Mouse (Mus musculus) gastrocnemius, postnatal 25 days (tissue): ENCODE data around the gene Gm20458. TPM values are rescaled to one million over a fixed set of nuclear protein-coding genes. Genes with fewer than 3 reads are reported as not detected.
A peak's percentile ranks its signal among the peaks of the same experiment; 100 is the strongest.

ENCODE experiments used
- DNase-seq: peaks from one replicate; pipeline ENCODE4 v3.0.0; 2022
- total RNA-seq, 2 experiments: library from RNA; stranded (reverse); gene quantifications; 1 replicate in 1 of 2; 2 replicates in 1 of 2; pipeline ENCODE4 v1.2.3; 2021

Gene Gm20458
- total RNA-seq, 2 experiments from 2014 or later: 3.2 to 8.9 TPM

DNA sequence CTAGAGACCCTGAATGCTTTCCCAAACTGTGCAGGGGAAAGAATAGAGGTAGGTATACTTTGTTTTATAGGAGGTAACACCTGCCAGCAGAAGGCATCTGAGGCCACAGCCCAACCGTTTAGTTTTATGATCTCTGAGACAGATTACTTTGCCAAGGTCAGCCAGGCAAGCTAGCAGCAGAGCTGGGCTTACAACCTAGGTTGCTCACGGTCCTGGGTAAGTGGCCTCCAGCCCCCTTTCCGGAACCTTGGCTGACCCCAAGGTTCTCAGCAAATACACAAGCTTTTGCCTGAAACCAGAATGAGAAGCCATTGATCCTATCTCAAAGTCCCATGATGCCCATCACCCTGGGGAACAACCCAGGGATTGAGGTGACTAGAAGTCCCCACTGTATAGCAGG, 26.1 kb upstream of the Gm20458 start:
- no peak for DNase-seq

DNA sequence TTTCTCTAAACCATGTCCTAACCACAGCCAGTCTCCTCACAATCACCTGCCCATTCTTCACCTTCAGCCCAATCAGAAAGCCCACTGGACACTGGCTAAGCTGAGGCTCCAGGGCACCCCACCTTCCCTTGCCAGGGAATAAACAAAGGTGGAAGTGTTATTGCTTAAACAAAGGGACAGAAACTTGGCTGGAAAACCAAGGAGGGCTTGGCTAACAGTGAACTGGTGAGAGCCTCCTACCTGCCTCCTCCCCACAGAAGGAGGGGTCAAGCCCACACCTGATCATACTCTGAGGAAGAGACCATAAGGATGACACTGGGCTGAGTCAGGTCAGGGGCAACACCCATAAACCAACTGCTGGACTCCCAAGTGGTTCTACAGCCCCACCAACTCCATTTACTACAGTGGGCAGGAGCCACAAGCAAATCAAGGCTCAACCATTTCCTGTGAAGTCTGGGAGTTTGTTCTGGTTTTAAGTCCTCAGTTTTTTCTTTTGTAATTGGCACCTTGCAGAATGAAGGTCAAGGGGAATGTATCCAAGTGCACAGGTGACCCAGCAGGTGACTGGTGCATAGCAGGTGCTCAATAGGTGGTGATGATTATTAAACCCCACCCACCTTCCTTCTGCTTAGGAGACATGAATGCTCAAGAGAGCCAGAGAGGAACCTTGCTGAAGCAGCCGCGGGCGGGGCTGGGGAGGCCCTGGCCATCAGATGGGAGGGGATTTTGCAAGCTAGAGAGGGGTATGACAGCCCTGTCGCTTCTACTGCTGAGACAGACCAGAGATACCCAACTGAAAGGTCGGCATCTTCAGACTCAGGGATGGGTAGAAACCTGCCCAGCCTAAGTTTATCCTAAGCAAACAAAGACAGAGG, 25.3 kb upstream of the Gm20458 start:
- no peak for DNase-seq

DNA sequence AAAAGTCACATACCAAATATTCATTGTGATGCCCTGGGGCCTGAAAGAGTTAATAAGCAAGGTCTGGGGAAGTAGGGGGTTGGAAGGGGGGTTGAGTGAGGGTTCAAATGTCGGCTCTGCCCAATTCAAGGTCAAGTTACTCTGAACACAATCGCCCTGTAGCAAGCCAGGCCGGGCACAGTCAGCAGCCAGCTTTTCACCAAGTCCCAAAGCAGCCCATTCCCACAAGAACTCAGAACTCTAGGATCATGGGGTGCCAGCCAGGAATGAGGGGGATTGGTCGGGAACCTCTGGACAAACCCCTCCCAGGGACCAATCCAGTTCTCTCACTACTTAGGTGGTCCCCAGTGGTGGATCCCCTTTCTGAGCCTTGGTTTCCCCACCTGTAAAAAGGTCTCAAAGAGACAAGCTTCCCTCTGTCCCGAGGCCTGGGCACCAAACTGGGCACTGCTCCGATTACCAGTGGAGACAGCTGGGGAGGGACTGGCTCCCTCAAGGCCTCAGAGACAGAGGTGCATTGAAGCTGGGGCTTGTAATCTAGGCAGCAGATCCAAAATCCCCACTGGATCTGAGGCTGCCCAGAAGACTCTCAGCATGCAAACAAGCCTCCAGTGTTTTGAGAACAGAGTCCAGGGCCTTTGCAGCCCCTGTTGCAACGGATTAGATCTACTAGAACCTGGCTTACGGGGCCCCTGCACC, 24.4 kb upstream of the Gm20458 start:
- DNase-seq: no peak

DNA sequence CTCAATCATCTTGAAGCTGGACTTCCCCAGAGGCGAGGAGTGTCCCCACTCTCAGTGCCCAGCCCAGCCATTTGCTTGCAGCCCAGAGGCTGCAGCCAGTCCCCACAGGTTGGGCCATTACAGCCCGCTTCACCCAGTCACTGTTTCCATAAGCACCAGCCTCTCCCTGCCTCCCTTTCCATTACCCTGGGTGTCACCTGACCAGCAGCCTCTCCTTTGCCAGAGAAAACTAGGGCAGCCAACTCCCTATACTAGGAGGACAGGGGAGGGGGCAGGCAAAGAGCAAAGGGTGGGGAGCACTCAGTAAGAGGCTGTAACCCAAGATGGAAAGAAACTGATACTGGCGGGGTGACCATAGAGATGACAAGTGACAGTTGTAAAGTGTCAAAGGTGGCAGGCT, 23.8 kb upstream of the Gm20458 start:
- DNase-seq: peak; percentile 69

DNA sequence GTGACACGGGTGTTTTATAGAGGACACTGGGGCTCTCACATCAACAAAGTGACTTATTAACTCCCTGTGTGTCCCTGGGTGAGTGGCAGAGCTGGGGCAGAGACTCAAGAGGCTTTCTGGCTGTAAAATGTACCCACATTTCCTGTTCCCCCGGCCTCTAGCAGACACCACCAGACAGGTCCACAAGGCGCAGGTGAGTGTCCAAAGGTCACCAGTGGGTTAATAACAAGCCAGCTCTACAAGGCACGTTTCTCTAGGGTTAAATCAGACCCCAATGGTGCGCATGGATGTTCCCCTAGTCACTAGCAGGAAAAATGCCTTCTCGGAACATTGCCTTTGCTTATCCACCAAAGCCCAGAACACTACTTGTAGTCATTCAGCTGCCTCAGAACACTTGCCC, 23.1 kb upstream of the Gm20458 start:
- no peak for DNase-seq

DNA sequence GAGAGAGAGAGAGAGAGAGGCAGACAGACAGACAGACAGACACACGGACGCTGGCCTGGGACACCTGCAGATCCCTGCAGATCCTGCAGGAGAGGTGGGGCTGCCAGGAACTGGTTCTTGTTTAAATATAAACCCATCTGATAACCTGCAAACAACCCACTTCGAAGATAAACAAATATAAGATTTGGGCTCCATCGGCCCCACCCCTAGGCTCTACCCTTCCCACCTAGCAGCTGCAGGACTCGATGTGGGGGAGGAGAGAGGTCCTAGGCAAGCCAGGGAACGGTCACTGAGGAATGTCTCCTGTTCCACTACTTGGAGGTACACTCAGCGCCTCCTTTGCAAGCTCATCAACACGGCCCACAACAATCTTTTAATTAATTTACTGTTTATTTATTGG, 22.5 kb upstream of the Gm20458 start:
- DNase-seq: no peak

DNA sequence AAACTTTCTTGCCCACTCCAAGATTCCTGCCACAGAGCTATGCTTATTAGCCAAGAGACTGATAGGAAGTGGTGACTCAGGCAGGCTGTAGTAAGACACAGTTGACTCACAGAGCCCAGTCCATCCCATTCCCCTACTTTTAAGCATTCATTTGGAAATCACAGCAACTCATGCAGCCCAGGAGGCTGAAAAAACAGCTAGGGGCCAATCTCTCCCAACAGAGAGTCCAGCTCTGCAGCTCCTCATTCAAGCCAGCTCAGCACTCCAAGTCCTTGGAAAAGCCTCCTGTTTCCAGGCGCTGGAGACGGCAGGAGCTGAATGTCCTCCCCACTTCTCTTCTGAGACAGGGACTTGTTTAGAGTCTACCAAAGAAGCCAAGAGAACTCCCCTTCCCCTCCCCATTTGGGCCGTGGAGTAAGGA, 21.8 kb upstream of the Gm20458 start:
- peak; percentile 43 for DNase-seq

DNA sequence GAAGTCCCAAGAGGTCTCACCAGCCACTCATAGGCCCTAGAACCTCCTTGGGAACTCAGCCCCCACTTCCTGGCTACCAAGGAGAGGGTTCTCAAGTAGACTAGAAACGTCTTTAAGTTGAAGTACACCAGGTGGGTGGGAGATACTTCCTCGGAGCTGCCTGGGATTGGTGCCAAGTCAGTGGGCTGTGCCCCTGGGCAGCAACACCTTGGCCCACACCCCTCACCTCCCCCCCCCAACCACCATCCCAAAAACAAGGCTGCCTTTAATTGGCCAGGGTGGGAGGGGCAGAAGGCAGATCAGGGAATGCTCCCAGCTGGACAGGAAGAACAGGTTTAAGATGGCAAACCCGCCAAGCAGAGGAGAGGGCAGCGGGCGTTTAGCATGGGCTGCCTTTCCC, 20.5 kb upstream of the Gm20458 start:
- DNase-seq: no peak

DNA sequence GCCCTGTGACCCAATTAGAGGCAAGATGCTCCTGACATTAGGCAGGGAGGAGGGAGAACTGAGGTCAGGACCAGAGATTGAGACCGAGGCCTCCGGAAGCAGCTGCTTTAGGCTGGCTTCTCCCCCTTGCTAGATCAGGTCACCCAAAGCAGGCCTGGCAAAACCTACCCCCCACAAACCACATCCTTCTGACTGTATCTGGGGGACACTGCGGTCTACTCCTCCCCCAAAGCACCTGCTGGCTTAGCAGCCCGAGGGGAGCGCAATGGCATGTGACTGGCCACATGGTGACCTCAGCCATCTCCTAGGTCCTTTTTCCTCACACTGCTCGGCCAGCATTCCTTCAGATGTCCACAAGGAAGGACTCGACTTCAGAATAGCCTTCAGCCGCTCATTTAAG, 19.6 kb upstream of the Gm20458 start:
- DNase-seq: no peak

DNA sequence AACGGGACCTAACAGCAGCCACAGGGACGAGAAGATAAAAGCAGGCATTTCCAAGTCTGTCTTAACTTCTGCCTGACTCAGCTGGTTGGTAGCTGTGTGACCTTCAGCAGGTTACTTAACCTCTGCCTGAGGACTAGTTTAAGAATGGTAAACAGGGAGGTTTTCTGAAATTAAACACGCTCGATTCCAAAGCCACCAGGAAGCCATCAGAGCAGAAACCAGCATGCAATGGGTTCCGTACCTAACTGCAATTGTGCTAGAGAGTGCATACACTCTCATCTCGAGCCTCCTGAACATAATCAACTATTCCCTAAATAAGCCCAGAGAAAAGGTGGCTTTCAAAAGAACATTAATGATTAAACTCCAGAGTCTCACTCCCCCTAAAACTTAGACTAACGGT, 19.0 kb upstream of the Gm20458 start:
- DNase-seq: no peak

DNA sequence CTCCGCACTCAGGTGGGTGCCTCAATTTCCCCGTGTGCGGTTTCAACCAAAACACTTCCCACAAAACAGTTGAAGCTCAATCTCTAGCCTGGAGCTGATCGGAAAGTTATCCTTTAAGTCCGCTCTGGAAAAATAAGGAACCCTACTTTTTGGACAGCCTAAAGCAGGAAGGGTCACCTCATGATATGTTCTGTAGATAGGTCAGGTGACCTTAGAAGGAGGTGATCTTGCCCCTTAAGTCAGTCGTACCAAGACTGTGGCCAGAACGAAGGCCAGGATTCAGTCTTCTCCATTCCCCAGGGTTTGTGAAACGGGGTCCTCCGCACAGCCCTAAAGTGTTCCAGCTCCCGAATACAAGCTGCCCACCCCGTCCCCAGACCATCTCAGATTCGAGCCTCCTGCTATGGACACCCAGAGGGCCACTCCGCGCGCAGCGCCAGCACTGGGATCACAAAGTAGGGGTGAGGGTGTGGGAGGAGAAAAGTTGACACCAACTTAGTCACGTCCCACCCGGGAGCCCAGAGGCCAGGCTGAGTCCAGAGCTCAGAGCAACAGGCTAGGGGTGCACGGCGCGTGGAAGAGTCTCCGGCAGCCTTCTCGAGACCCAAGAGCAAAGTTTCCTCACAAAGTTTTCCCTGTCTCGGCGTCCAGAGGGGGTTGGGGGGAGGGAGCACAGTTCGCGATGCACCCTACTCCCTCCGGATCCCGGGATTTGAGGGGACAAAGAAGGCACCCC, 18.3 kb upstream of the Gm20458 start:
- peak; percentile 48 for DNase-seq

DNA sequence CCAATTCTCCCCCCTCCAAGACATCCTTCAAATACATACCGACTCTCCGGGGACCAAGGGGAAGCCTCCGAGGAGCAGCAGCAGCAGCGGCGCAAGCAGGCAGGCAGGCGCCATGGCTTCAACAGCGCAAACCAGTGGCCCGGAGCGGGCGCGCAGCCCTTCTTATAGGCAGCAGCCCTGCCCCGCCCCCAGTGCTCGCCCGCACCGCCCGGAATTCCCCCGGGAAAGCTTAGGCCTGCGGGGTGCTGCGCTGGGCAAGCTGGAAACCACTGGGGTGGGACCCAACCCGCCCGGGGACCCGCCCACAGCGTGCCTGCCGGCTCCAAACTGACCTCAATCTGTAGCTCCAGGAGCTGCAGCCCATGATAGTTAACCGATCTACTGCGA, 17.7 kb upstream of the Gm20458 start:
- peak; percentile 86 for DNase-seq

DNA sequence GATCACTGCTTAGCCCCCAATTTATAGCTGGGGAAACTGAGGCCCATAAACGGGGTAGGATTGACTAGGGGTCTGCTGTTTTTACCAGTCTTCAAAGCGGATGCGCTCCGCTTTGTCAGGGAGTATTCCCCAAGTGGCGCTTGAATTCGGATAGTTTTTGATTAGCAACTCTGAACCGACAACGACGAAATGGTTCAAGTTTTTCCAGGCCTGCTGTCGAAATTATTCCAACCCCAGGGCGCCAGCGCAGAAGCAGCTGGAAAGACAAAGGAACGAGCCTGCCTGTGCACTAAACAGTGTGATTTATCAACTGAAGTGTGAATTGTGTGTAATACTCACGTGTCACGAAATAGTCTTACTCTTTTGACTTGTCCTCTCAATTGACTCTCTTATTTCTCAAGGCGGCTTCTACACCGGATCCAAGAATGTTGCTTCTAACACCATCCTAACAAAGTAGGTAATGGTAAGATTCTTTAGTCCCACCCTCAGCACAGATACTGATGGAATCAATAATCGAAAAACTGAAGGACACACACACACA, 17.2 kb upstream of the Gm20458 start, which contains the start of gene Sdc4:
Gene Sdc4 (minus strand): TSS at position 428 of the 541 bp plus-strand sequence.
- no peak for DNase-seq

DNA sequence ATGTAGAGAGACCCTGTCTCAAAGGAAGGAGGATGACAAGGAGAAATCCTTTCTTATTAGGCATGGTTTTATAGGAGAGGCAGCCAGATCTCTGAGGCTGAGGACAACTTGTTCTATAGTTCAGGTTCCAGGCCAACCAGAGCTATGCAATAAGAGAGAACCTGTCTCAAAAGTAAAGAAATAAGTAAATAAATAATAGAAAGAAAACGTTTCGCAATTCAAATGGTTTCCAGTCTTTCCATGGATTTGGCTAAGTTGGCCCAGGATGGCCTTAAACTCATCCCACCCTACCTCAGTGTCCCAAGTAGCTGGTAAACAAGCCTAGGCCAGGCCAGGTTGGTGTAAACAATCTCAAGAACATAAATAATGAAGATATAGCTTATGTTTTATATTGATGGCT, 16.1 kb upstream of the Gm20458 start:
- DNase-seq: no peak

DNA sequence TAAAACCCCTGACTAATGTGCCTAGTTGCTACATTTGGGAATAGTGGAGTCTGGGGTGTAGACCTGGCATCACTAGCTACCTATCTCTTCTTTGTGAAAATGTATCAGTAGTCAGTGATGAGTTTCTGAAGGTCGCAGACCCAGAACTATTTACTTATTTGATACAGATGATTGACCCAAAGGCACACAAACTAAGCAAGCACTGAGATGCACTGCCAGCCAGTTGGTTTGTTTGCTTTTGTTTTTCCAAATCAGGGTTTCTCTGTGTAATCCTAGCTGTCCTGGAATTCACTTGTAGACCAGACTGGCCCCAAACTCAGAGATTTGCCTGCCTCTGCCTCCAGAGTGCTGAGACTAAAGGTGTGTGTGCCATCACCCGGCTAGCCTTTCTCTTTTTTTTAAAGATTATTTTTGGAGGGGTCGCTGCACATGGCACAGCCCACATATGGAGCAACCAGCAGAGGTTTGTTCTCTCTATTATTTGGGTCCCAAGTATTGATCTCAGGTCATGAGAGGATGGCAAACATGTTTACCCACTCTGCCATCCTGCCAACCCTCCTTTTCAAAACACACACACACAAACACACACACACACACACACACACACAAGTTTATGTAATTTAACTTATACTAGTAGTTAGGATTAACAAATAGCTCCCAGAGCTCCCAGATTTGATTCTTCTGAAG, 15.2 kb upstream of the Gm20458 start:
- DNase-seq: no peak

DNA sequence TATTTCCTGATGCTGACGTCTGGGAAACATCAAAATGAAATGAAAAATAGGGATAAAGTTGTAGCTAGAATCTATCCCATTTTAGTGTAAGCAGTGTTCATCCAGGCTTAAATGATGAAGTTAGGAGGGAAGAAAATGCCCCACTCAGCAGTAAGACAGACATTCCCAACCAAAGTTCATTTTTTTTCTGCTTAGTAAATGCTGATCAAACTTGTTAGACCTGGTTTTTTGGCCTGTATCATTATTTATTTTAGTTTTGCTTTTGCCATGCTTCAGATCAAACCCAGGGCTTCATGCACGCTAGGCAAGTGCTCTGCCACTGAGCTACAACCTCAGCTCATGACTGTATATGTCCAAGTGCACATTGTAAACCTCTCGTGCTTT, 14.7 kb upstream of the Gm20458 start:
- no peak for DNase-seq

DNA sequence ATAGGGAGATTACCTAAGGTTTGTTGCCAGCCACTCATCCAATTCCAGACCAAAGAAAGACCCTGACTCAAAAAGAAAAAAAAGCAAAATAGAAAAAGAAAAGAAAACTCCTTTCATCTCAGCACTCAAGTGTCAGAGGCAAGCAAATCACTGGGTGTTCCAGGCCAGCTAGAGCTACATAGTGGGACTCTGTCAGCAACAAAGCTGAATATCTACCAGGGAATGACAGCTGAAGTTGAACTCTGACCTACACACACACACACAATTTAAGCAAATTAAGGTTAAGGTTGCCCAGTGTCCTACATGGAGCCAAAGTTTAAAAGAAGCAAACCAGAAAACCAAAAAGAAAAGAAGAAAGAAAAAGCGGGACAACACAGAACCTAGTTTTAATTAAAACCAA, 12.6 kb upstream of the Gm20458 start:
- no peak for DNase-seq

DNA sequence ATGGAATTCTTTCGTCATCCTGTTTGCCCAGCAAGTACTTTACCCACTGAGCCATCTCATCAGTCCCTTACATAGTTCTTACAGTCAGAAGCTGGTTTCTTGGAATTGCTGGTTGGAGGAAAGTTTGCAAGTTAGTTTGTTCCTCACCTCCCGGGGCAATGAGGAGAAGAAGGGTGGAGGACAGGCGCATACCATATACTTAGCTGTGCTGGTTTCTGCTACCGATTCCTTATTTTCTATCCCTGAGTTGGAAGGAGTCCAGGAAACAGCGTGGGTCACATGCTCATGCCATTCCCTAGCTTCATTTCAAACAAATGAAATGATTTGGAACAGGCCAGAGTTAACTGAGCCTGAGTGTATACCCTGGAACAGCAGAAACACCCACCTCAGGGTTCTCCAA, 11.8 kb upstream of the Gm20458 start:
- DNase-seq: no peak

DNA sequence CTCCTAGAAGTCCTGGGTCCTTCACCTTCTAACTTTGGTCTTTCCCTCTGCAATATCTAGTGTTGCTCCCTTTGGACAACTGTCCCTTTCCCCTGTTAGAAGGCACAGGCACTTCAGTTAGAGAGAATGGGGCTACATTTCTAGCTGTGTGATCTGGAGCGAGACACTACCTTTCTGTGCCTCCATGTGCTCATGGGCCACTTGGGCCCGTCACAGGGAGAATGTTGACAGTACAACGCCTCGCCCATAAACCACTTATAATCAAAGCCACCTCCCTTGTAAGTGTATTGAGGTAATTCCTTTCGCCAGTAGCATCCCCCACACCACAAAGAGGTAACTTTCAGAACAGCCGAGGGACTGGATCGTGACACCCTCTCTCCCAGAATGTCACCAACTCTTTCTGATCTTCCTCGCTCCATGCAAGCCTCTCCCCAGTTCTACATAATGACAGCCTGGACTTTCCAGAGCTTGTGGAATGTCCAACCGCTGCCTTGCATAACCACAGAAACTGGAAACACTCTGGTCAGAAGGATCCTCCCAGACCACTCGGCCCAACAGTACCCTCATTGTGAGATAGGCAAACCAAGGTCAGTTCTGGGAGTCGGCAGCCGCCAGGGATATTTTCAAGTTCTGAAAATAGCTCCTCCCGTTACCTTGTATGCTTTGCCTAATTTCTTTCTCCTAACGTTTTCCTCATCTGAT, 11.3 kb upstream of the Gm20458 start:
- DNase-seq: no peak

DNA sequence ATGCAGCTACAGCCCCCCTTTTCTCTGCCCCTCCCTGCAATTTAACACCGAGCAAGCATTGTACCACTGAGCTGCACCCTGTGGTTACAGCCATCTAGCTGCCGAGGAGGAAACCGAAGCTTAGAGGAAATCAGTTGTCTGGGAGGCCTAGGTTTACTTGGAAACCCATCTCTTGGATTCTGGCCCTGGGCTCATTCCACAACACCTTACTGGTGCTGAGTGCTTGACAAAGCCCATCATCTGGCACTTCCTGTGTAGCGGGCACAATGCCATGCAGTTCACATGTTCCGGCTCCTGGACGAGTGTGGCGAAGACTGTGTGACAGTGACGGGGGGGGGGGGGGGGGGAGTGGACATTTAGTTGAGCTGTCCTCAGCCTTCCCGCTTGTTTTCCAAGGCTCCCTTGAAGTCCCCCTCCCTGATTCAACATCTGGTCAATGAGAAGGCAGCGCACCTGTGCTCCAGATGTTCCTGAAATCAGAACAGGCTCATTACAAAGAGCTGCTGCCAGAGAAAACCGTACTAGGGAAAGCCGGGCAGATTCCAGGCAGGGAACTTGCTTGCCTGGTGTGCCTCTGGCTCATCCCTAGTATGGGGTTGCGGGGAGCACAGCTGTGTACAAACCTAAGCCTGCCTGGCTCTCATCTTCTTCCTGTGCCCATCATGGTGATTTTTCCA, 8.6 kb upstream of the Gm20458 start:
- no peak for DNase-seq
